Mouse (Mus musculus) retina, postnatal 1 day (tissue): Measurements from ENCODE around the gene Lgals3bp.

Experiments used
- DNase-seq: peaks from one replicate; pipeline ENCODE4 v3.0.0-alpha.2; 2012

Gene Lgals3bp

GRCm38 (mm10) chr11:118401760-118402280 is at the start of gene Lgals3bp:
Gene Lgals3bp (minus strand): TSS chr11:118402092.
- peak; percentile 24 for DNase-seq

GRCm38 (mm10) chr11:118451211-118451610 is 49.3 kb upstream of the Lgals3bp start:
- no peak for DNase-seq

- DNase-seq = no peak
Observed at GRCm38 (mm10) chr11:118448385-118448784, 46.5 kb upstream of the Lgals3bp start.

GRCm38 (mm10) chr11:118447346-118447745 is 45.5 kb upstream of the Lgals3bp start:
- DNase-seq = no peak

- DNase-seq = peak; percentile 82
Observed at GRCm38 (mm10) chr11:118445843-118446242, 44.0 kb upstream of the Lgals3bp start.

- peak; percentile 76 for DNase-seq
Observed at GRCm38 (mm10) chr11:118443201-118443970, 41.5 kb upstream of the Lgals3bp start.

- DNase-seq = no peak
Observed at GRCm38 (mm10) chr11:118442691-118443090, 40.8 kb upstream of the Lgals3bp start.

- DNase-seq = peak; percentile 65
Observed at GRCm38 (mm10) chr11:118438665-118439414, 36.9 kb upstream of the Lgals3bp start.

GRCm38 (mm10) chr11:118436471-118436935 is 34.6 kb upstream of the Lgals3bp start:
- DNase-seq = peak; percentile 87

GRCm38 (mm10) chr11:118434093-118434492 is 32.2 kb upstream of the Lgals3bp start:
- DNase-seq = peak; percentile 37

- DNase-seq = no peak
Observed at GRCm38 (mm10) chr11:118433398-118433868, 31.5 kb upstream of the Lgals3bp start.

- DNase-seq = no peak
Observed at GRCm38 (mm10) chr11:118431100-118431948, 29.4 kb upstream of the Lgals3bp start.

GRCm38 (mm10) chr11:118430291-118430885 is 28.5 kb upstream of the Lgals3bp start:
- no peak for DNase-seq

- no peak for DNase-seq
Observed at GRCm38 (mm10) chr11:118428944-118429709, 27.2 kb upstream of the Lgals3bp start.

GRCm38 (mm10) chr11:118428460-118428868 is 26.6 kb upstream of the Lgals3bp start:
- peak; percentile 30 for DNase-seq

GRCm38 (mm10) chr11:118427986-118428385 is 26.1 kb upstream of the Lgals3bp start, which contains the start of gene C1qtnf1:
Gene C1qtnf1 (plus strand): TSS chr11:118428203.
- DNase-seq = no peak

GRCm38 (mm10) chr11:118427266-118427779 is 25.4 kb upstream of the Lgals3bp start:
- DNase-seq = no peak

- no peak for DNase-seq
Observed at GRCm38 (mm10) chr11:118426765-118427164, 24.9 kb upstream of the Lgals3bp start.

GRCm38 (mm10) chr11:118424621-118425335 is 22.9 kb upstream of the Lgals3bp start:
- no peak for DNase-seq
